Mouse (Mus musculus) neural tube, embryonic 11.5 days (tissue): ENCODE results near the gene Eps15l1. TPM values are rescaled to one million over a fixed set of nuclear protein-coding genes. Genes with fewer than 3 reads are reported as not detected.

ENCODE experiments used
- ATAC-seq: fragments of 200-750 bp; cut with Nextera tagmentation; 2 replicates; pipeline ENCODE4 v1.8.0; 2017; ENCODE audit warnings: moderate number of reproducible peaks, mild to moderate bottlenecking, moderate TSS enrichment, moderate library complexity; ENCODE audit not compliant: insufficient read depth, low FRiP score, low TSS enrichment
- DNase-seq: peaks from one replicate; pipeline ENCODE4 v3.0.0-alpha.2; 2015; ENCODE audit warnings: low spot score
- H3K27ac ChIP-seq: fragments of 300-500 bp; sonication (generic); 2 replicates; pipeline ENCODE4 v1.5.1; 2014; ENCODE audit warnings: low read depth, mild to moderate bottlenecking, low read length
- H3K27me3 ChIP-seq: fragments of 300-500 bp; sonication (generic); 2 replicates; pipeline ENCODE4 v1.6.1; 2014; ENCODE audit warnings: mild to moderate bottlenecking, low read length, mixed read lengths; ENCODE audit not compliant: control insufficient read depth, insufficient read depth
- H3K36me3 ChIP-seq: fragments of 300-500 bp; sonication (generic); 2 replicates; pipeline ENCODE4 v1.6.1; 2014; ENCODE audit warnings: mild to moderate bottlenecking, low read length, moderate library complexity, mixed read lengths; ENCODE audit not compliant: control insufficient read depth, insufficient read depth
- H3K4me1 ChIP-seq: fragments of 300-500 bp; sonication (generic); 2 replicates; pipeline ENCODE4 v1.6.1; 2014; ENCODE audit warnings: low read length, mixed read lengths; ENCODE audit not compliant: control insufficient read depth, insufficient read depth
- H3K4me2 ChIP-seq: fragments of 300-500 bp; sonication (generic); 2 replicates; pipeline ENCODE4 v1.6.1; 2014; ENCODE audit warnings: low read depth, mild to moderate bottlenecking, moderate library complexity
- H3K4me3 ChIP-seq: fragments of 300-500 bp; sonication (generic); 2 replicates; pipeline ENCODE4 v1.5.1; 2014; ENCODE audit warnings: low read depth, low read length
- H3K9ac ChIP-seq: fragments of 300-500 bp; sonication (generic); 2 replicates; pipeline ENCODE4 v1.6.1; 2014; ENCODE audit warnings: mild to moderate bottlenecking, low read length
- H3K9me3 ChIP-seq: fragments of 300-500 bp; sonication (generic); 2 replicates; pipeline ENCODE4 v1.6.1; 2016; ENCODE audit warnings: low read length; ENCODE audit not compliant: control insufficient read depth
- WGBS: fragments of 180-500 bp; shearing (Covaris S2); extraction: QIAGEN DNeasy Blood & Tissue Kit; methylation state at CpG from one replicate; pipeline ENCODE4 v1.1.7; 2014; 5-methylcytosine and 5-hydroxymethylcytosine counted together
- polyA plus RNA-seq: library from polyadenylated mRNA; unstranded; fragments of >200 nt; fragmentation: Nextera tagmentation; extraction: Ambion mirVana; gene quantifications from 2 replicates; pipeline ENCODE4 v1.2.1, GENCODE M21; 2014

Gene Eps15l1
- polyA plus RNA-seq, 1 experiment from 2014 or later, result 81.0 TPM

- Histone ChIP-seq H3K9ac (no peak overlapping the region), H3K27ac (no peak overlapping the region), H3K4me3 (no peak overlapping the region), H3K27me3 (no peaks in the 10 kb centered on the region), H3K4me2 (no peak overlapping the region), H3K4me1 (no peaks in the 10 kb centered on the region), H3K36me3 (peaks cover 7% of the 10 kb centered on the region), H3K9me3 (no peaks in the 10 kb centered on the region)
- no peak for DNase-seq
- ATAC-seq, result no peak
- 94% methylated on average over 5 of the region's 5 CpGs for WGBS
These were observed 78.5 kb downstream of the Eps15l1 start for GRCm38 (mm10) chr8:72342556-72343300.

DNA sequence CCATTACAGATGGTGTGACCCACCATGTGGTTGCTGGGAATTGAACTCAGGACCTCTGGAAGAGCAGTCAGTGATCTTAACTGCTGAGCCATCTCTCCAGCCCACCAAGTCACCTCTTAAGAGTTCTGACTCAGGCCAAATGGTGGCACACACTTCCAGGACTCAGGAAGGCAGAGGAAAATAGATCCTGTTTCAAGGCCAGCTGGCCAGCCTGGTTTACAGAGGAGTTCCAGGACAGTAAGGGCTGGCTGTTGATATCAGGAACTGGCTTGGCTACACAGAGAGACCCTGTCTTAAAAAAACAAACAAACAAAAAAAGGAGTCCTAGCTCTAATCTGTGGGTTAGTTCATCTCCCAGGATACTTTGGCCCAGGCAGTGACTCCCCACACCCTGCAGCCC is 84.2 kb downstream of the Eps15l1 start:
- no peaks in the 10 kb centered on the region for H3K27me3 ChIP-seq
- H3K4me1 ChIP-seq, result no peaks in the 10 kb centered on the region
- no peak overlapping the region for H3K27ac ChIP-seq
- no peak overlapping the region for H3K4me3 ChIP-seq
- DNase-seq, result no peak
- no peaks in the 10 kb centered on the region for H3K9me3 ChIP-seq
- no peak for ATAC-seq
- H3K9ac ChIP-seq, result no peak overlapping the region
- H3K36me3 ChIP-seq, result peaks cover 6% of the 10 kb centered on the region
- H3K4me2 ChIP-seq, result no peak overlapping the region

DNA sequence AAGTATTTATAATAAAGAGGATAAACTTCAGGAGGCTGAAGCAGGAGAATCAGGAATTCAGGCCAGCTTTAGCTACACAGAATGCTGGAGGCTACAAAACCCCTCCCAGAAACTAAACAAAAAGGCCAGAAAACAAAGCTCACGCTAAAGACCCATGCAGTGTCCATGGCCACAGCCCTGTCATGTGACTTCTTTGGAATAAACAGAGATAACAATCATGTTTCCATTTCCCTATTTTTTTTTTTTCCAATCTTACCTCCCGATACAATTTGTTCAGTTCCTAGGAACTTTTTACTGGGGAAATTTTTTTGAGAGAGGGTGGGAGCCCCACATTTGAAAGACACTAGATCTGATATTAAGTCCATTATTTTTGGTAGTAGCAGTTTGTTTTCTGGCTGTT is 85.0 kb downstream of the Eps15l1 start:
- Histone ChIP-seq H3K4me1 (no peaks in the 10 kb centered on the region), H3K4me2 (no peak overlapping the region), H3K36me3 (peaks cover 6% of the 10 kb centered on the region), H3K9me3 (no peaks in the 10 kb centered on the region), H3K4me3 (no peak overlapping the region), H3K27ac (no peak overlapping the region), H3K9ac (no peak overlapping the region), H3K27me3 (no peaks in the 10 kb centered on the region)
- 83% methylated on average over 2 of the region's 2 CpGs for WGBS
- DNase-seq, result no peak
- ATAC-seq, result no peak

- WGBS, result 79% methylated on average over 4 of the region's 4 CpGs
- no peaks in the 10 kb centered on the region for H3K27me3 ChIP-seq
- no peaks in the 10 kb centered on the region for H3K9me3 ChIP-seq
- ATAC-seq (no peak), DNase-seq (no peak)
- H3K36me3 ChIP-seq, result no peaks in the 10 kb centered on the region
- H3K4me1 ChIP-seq, result no peaks in the 10 kb centered on the region
- no peak overlapping the region for H3K9ac ChIP-seq
- H3K4me2 ChIP-seq, result no peak overlapping the region
- H3K27ac ChIP-seq, result no peak overlapping the region
- no peak overlapping the region for H3K4me3 ChIP-seq
These were observed 87.1 kb downstream of the Eps15l1 start for GRCm38 (mm10) chr8:72334144-72334641.

DNA sequence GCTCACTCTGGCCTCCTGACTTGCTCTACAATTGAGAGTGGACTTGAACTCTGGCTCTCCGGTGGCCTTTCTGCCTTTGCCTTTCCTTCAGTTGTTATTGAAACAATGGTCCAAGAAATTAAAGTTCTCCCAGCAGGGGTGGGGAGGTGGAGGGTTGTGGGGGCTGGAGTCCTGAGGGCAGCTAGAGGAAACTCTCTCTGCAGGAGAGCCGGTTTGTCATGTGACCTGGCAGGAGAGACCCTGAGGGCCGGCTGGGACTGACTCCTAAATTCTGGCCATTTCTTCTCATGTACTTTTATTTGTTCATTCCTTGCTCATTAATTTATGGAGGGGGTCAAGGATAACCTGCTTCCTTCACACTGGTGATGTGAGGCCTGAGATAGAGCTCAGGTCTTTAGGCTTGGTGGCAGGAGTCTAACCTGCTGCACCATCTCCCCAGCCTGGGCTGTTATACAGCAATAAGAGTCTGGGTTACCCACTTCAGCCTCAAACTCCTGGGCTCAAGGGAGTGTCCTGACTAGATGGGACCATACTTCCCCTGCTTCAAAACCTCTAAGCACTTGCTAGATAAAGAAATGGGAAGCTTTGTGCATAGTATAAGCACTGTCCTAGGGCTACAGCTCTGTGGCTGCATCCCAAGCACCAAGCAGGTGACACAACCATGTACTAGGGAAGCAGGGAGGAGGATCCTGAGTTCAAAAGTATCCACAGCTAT is 87.7 kb downstream of the Eps15l1 start:
- no peak overlapping the region for H3K4me2 ChIP-seq
- H3K27ac ChIP-seq, result no peak overlapping the region
- H3K36me3 ChIP-seq, result no peaks in the 10 kb centered on the region
- DNase-seq (no peak), ATAC-seq (no peak)
- H3K4me3 ChIP-seq, result no peak overlapping the region
- H3K4me1 ChIP-seq, result no peaks in the 10 kb centered on the region
- 32% methylated on average over 3 of the region's 3 CpGs for whole genome bisulfite sequencing
- H3K9me3 ChIP-seq, result no peaks in the 10 kb centered on the region
- H3K27me3 ChIP-seq, result no peaks in the 10 kb centered on the region
- H3K9ac ChIP-seq, result no peak overlapping the region

DNA sequence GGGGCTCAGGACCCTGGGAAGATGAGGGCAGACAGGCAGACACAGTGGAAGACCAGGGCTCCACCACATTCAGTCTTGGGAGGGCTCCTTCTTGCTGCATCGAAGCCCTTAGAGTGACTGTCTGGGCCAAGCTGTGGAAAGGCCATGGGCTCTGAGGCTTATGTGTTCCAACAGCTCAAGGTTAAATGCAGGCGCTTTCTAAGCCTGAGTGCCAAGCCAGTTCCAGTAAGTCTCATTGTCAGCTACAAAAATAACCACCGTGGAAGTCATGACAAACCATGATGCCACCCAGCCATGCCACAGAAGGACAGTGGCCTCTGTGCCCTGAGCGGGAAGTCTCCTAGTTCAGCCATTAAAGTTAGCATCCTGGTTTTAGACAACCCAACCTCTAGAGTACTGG is 89.6 kb downstream of the Eps15l1 start:
- Histone ChIP-seq H3K4me1 (no peaks in the 10 kb centered on the region), H3K27me3 (no peaks in the 10 kb centered on the region), H3K9ac (no peak overlapping the region), H3K9me3 (no peaks in the 10 kb centered on the region), H3K4me3 (no peak overlapping the region), H3K27ac (no peak overlapping the region), H3K36me3 (no peaks in the 10 kb centered on the region), H3K4me2 (no peak overlapping the region)
- DNase-seq (no peak), ATAC-seq (no peak)
- WGBS, result 92% methylated on average over 4 of the region's 4 CpGs

DNA sequence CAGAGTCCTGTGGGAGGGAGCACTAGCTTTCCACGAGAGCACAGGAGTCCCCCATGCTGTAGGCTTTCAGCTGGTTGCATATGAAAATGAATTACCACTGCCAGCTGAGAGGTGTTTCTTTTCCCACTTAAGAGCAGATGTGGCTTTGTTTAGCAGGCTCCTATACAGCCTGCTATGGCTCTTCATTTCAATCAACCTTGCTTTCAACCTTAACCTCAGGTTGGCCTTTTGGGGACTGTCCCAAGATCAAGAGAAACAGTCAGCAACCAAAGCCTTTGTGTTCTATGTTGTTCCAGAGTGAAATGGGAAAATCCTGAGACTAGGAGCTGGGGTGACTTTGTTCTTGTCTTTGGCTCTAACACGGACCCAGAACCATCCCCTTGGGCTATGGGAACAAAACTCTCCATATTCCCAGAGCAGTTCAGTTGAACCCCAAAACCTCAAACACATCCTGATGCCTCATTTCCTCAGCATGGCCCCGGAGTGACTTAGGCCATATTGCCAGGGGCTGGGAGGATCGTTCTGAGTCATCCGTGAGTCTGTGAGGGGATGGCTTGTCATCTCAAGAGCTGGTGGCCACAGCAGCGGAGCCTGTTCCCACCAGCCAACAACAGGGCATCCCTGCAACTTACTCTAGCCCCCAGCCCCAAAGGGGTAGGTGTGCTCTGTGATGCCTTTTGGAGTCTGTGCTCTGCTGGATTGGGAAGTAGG is 90.3 kb downstream of the Eps15l1 start:
- ATAC-seq (no peak), DNase-seq (no peak)
- Histone ChIP-seq H3K9me3 (no peaks in the 10 kb centered on the region), H3K9ac (no peak overlapping the region), H3K4me1 (no peaks in the 10 kb centered on the region), H3K36me3 (no peaks in the 10 kb centered on the region), H3K27me3 (no peaks in the 10 kb centered on the region), H3K4me2 (no peak overlapping the region), H3K4me3 (no peak overlapping the region), H3K27ac (no peak overlapping the region)
- 86% methylated on average over 6 of the region's 6 CpGs for WGBS

GRCm38 (mm10) chr8:72329116-72329515 is 92.1 kb downstream of the Eps15l1 start:
- Histone ChIP-seq H3K4me1 (no peaks in the 10 kb centered on the region), H3K9ac (no peak overlapping the region), H3K9me3 (no peaks in the 10 kb centered on the region), H3K4me3 (no peak overlapping the region), H3K27me3 (no peaks in the 10 kb centered on the region), H3K27ac (no peak overlapping the region), H3K36me3 (no peaks in the 10 kb centered on the region), H3K4me2 (no peak overlapping the region)
- WGBS, result 86% methylated on average over 3 of the region's 3 CpGs
- ATAC-seq, result no peak
- no peak for DNase-seq
